Mouse (Mus musculus): ENCODE measurements around the gene Relch.

DNA sequence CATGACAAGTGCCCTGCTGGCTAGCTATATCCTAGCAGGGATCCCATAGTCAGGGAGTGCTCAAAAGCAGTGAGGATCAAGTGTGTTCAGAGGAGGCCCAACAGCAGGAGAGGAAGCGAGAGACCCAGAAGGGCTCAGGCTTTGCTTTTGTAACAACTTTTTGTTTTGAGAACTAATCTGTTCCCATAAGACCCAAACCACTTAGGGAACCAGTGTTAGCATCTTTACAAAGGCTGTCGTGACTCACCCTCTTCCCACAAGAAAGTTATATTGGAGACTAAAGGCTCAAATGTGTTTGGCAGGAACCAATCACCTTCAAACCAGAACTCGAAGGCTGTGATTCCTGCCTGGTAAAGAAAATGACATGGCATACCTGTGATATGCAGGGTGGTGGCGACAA is 132.0 kb downstream of the Relch start:
- no peak for TF ChIP-seq CTCF (IDR thresholded peaks at IDR 0.05; ENCODE audit: low read depth, low read length)
- TF ChIP-seq POLR2A (IDR thresholded peaks at IDR 0.05; ENCODE audit: extremely low read depth, insufficient read depth, low read length) = no peak
